Mouse (Mus musculus) activated CD4-positive, CD25-positive, alpha-beta regulatory T cell, adult 4 months (primary cell): ENCODE measurements around the gene Glp2r. TPM values are rescaled to one million over a fixed set of nuclear protein-coding genes. Genes with fewer than 3 reads are reported as not detected.

Experiments
- ATAC-seq: one replicate; pipeline ENCODE4 v1.8.0; 2017
- polyA plus RNA-seq, 2 experiments: library from polyadenylated mRNA; unstranded; fragments of 100-300 nt; shearing (Covaris generic); gene quantifications; one replicate each; pipeline ENCODE4 v1.2.1; 2017

Gene Glp2r
- polyA plus RNA-seq, 2 experiments from 2014 or later, result not detected

DNA sequence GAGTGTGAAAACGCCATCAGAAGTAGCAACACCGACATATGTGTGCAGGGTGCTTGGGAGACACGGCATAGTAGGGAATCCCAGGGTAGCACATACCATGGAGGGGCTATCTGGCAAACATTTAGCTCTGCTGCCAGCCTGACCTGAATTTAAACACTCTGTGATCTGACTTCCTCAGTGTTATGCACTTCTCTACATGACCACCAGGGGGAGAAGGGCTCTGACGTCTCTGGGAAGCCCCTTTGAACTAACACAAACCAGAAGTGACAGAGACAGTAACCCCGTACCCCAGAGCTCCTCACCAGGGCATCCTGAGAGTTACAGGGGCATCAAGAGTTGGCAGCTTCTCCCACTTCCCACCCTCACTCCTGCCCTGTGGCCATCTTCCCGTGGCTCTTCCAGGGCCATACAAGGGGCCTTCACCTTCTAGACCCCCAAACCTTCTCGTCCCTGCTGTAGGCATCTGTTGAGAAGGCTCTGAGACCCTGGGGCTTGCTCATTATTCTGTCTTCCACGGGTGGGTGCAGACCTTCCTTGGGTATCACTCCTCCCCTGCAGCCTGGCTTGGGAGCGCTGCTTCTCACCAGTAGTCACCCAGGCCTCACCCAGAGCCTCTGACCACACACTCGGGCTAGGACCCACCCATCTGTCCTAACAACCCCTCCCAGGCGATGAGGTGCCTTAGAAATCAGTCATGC lies 113.1 kb downstream of the Glp2r start:
- ATAC-seq, result no peak

DNA sequence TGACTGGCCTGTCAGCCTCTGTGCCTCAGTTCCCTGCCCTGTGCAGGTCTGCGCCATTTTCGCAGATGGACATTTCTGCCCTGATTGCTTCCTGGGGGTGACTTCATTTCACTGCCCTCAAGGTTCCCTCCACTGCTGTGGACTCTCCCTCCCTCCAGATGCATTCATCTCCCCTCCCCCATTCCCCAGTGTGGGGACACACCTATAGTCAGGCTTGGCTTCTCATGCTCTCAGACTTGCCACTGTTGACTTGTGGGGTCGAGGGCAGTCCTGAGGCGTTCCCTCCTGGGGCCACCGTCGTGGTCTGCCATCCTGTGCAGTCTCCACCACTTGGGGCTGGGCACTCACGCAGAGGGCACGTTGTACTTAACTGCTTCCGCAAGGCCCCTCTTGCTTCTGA lies 114.1 kb downstream of the Glp2r start:
- no peak for ATAC-seq

DNA sequence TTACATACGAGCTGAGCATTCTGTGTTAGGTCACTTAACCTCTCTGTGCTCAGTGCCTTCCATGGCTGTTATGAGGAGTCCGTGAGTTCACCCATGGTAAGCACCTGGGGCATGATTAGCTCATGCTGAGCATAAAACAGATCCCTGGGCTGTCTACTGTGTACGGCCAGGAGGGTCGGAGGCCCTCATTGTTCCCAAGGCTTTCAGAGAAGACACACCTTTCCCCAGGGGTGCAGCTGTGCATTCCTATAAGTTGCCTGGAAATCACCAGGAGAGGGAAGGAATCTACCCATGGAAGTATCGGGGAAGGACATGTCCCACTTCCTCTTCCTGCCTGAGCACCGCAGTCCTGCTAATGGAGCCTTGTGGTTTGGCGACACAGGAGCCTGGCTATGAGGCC lies 114.6 kb downstream of the Glp2r start:
- ATAC-seq, result no peak

DNA sequence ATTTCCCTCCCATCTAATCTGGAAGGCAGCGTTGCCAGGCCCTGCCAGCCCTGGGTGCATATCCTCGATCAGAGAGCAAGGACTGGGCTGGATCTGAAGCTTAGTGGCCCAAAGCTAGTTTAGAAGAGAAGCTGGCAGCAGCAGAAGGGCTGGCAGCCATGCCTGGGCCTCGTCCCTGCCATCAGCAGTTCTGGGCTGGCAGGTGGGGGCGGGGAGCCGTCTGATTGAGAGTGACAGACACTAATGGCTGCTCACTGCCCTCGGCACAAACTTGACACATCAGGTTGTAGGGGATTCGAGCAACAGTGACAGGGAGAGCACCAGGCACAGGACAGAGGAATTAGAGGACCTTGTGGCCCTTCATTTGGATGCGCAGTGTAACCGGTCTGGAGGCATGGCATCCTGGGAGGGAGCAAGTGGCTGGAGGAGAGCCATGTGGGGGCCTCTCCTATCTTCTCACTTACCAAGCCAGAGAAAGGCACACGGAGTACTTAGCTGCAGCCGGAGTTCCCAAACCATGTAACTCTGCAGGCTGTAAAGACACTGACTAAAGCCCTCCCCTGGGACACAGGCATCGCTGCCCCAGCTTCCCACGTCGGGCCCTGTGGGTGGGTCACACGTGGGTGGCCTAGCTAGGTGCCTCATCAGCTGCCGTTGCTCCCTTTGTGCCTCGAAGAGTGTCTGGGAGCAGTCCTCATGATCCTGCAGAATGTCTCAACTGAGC lies 115.6 kb downstream of the Glp2r start:
- ATAC-seq, result no peak

DNA sequence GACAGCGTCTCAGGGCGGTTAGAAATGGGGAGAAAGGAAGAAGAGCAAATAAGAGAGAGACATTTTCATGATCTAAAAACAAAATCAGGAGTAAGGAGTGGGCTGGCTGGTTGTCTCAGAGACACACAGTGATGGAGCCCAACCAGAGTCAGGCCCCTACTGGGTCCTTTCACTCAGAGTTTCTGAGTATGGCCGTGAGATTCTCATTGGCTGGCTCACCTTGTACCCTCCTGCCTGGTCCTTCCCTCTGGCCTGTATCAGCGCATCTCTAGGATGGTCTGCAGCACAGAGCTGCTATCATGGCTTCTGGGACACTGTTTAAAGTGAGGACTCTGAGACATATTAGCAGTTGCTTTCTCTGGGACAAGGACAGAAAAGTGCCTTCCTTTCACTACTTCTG lies 116.4 kb downstream of the Glp2r start:
- no peak for ATAC-seq

DNA sequence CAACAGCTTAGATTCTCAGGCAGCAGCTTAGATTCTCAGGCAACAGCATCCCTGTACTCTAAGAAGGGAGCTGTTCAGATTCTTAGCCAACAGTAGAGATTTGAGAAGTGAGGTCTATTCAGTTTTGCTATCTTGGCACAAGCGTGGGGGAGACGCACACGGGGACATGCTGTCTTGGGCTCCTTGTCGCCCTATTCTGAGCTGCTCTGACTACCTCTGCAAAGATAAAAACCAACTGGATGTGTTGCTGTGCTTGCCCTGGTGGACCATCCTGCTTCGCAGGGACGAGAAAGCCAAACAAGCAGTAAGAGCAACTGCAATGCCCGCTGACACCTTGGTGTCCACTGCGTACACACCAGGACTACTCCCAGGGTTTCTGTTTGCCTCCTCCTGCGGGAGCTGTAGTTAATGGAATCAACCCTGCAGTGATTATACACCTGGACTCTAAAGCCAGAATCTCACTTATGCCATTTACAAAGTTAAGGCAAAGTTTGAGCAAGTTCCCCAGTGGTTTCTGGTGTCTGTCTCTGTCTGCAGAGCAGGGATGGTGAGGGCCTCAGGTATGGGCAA lies 117.3 kb downstream of the Glp2r start:
- ATAC-seq, result no peak

DNA sequence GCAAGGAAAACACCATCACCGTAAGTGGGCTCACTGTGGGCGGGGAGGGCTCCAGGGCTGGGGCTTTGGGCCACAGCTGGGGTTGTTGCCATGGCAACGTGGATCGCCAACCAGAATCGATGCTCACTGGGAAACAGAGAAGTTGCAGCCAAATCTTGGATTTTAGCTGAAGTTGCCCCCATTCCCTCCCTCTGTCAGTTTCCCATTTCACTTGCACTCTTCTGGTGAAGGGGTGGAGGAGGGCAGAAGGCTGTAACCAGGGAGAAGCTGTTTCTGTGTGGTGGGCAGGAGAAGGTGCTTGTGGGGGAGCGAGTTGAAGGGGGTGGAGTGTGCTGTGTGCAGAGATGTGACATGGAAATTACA lies 118.1 kb downstream of the Glp2r start:
- ATAC-seq, result no peak

DNA sequence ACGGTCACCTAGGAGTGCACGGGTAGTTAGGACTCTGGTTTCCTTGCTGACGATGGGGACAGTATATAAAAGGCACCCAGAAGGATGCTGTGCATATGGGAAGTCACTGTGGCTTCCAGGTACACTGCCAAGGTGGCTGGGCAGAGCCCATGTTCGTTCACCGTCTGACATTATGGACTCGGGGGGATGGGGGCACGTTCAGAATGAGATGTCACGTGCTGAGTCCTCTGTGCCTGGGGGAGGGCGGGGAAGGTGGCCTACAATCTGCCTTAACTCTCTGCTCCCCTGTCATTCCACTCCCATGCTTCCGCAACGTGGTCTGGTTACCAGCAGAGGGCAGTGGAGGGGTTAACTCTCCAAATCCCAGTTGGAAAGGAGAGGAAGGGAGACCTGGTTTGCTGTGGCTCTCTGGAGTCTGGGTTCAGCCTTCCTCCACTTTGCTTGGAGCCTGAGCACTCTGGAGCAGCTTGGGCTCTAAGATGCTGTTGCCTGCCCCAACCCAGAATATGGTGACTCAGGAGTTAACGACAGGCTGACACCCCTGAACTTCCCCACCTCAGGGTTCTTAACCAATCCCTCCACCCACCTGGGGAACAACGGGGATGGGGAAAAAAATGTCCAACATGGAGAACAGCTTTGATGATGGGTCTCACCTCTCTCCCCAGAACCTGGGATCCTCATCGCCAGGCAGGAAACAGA lies 118.6 kb downstream of the Glp2r start:
- ATAC-seq, result no peak

DNA sequence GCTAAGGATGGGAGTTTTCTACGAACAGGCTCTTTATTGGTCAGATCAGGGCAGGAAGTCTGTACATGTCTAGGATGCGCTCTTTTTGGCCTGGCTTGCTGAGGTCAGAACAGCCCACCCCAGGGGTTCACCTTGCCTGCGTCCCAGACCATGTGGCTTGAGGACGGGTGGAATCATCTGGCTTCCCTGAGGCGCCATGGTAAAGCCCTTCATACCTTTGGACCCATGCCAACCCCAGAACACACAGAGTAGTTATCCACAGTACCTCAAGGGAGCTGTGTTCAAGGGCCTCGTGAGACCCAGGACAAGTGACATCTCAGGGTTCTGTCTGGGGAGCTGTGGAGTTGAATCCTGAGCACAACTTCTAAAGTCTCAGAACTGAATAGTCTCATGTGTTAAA lies 119.2 kb downstream of the Glp2r start:
- ATAC-seq, result no peak

DNA sequence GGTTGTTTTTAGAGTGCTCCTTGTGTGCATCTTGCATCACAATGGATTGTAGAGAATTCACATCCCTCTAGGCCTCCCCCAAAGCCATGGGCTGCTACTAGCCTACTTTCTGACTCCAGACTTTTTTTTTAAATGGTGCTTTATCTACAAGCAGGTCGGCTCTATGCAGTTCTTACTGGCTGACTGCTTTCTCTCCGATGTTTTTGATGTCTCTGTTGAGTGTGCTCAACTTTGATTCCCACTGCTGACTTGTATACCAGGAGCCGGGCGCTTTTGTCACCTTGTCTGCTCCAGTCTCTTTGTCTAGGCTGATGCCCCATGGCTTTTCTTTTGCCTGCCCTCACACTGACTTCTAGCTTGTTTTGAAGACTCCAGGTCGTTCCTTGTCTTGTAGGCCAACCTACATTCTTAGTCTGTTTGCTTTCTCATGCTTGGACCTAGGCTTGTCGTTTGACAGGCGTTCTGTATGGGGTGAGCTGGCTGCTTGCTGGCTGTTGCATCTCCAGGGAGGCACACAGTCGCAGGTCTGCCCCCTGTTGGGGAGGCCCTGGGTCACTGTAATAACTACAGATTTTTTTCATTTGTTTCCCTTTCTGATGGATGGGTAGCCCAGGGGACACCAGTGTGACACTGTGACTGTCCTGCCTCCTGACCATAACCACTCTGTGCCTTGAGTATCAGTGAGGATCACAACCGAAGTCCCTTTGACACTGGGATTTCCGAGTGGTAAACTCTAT lies 120.8 kb downstream of the Glp2r start:
- no peak for ATAC-seq

DNA sequence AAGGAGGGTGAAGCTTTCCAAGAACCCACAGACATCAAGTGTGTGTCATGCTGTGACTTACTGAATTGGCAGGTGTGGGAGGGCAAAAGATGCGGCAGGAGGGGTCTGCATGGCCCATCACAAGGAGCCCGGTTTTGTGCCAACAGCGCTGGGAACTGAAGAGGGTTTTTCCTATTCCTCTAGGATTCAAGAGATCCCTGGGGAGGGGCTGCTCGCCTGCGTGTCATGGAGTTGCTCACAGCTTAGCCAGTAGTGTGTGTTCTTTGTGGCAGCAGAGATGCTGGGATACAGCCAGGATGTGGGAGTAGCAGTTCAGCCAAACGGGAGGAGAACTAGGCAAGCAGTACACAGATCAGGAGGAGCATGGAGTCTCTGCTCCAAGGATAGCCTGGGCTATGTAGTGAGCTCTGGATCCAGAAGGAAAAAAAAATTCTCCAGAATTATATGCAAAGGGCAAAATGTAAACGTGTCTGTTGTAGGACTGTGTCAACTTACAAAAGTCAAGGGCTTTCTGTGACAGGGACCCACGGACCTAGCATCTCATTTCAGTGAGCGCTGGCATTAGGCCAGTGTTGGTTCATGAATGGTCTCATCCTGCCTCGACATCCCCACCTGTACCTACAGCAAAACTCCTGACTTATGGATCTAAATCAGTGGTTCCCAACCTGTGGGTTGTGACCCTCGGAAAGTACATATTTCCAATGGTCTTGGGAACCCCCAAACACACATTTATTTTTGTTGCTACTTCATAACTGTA lies 122.1 kb downstream of the Glp2r start:
- ATAC-seq, result no peak

DNA sequence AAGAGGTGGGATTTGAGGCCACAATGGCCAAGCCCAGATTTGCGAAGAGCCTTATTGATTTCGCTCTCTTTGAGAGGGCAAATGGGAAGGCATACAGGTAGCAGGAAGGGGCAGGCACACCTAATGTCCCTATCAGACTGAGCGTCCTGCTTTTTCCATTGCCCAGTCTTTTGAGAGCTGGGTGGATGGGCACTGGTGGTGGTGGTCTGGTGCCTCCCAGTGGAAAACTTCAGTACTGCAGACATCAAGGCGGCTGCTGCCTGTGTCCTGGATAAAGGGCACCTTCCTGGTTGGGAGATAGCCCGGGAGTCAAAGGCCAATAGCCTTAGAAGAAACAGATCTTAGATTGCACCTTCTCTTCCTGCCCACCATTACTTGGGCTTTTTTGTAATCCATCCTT lies 123.2 kb downstream of the Glp2r start:
- ATAC-seq, result no peak

DNA sequence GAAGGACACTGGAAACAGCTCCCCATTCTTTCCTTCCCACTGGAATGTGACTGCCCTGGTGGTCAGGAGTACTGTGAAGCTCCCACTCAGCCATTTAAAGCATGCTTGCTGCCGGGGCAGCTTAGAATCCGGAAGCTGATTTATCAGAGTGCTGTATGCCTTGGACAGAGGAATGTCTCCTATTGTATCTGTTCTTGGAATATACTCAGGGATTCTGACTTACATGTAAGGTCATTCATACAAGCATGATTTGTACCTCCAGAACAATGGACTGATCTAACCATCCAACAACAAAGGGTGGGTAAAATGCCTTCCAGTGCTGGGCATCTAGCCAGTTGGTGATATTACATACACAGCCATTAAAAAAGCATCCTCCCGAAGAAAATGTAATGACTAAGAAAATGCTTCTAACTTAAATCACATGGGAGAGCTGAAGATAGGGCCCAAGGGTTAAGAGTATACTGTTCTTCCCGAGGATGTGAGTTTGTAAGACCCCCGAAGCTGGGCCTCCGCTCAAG lies 126.3 kb downstream of the Glp2r start:
- ATAC-seq, result no peak

DNA sequence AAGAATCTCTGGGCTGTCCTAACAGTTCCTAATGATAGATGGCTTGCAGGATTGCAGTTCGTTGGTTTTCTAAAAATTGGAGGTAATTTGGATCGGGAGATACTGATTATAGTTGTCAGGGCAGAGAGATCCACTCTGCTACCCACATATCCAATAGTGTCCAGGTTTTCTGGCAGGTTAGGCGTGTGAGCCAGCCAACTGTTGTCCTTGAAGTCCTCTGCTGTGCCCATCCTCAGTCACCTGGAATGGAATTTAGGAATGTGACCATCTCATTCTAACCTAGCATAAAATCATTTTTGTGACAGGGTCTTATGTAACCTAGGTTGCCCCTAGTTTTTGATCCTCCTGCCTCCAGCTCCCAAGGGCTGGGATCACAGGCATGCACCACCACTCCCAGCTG lies 127.5 kb downstream of the Glp2r start:
- ATAC-seq, result no peak

DNA sequence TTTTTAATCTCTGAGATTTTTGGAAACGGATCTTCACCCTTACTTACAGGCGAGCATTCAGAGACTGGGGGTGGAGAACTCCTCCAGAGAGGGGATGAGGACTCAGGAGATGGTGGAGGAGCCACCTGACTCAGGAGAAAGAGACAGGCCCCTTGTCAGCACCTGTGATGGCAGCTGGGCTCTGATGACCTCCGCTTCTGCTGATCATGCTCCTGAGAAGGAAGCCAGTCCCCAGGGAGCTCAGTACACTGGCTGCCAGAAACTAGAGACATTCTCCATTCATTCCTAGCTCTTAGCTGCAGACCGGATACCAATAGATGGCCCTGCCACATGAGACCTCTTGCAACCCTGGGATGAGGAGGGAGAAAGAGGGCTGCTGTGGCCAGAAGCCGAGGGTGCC lies 128.1 kb downstream of the Glp2r start:
- ATAC-seq, result no peak

DNA sequence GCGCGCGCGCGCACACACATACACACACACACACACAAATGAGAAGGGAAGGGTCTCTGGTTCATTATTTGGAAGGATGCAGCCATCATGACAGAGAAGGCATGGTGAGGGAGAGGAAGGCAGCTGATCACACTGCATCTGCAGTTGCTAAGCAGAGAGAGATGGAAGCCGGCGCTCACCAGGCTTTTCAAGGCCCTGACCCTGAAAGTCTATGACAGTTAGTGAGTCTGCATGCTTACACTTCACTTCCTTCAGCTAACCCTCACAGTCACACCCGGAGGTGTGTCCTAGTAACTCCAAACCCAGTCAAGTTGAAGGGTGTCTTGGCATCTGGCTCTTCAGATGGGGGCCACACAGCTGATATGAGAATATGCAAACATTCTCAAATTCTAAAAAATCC lies 128.5 kb downstream of the Glp2r start:
- ATAC-seq, result no peak

DNA sequence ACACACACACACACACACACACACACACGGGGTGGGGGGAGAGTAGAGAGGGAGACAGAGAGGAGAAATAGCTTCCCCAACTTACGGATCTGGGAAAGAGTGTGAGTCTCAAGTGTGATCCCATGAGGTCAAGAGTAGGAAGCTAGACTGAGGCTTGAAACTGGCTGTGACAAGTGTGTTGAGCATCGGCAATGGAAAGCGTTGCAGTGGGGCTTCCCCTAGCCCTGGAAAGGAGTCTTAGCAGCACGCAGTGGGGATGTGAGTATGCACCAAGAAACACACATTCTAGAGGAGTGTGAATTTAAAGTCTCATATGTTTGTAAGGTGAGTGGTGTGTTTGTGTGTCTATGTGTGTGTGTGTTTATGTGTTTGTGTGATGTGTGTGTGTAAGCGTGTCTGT lies 130.7 kb downstream of the Glp2r start:
- no peak for ATAC-seq

DNA sequence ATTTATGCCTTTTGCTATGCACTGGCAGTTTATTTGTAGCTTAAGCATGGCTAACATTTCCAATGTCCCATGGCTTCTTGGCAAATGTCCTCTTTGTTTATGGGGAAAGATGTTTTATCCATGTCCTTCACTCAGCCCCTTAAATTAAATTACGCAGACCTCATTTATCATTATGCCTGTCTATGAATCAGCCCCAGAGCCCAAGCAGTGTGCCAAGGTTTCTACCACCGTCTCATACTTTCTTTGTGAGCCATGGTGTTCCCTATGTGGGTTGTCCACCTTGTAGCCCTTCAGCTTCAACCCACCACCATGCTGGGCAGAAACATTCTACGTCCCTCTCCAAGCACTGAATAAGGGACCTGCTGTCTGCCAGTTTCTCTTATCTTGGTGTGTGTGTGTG lies 132.6 kb downstream of the Glp2r start:
- no peak for ATAC-seq

DNA sequence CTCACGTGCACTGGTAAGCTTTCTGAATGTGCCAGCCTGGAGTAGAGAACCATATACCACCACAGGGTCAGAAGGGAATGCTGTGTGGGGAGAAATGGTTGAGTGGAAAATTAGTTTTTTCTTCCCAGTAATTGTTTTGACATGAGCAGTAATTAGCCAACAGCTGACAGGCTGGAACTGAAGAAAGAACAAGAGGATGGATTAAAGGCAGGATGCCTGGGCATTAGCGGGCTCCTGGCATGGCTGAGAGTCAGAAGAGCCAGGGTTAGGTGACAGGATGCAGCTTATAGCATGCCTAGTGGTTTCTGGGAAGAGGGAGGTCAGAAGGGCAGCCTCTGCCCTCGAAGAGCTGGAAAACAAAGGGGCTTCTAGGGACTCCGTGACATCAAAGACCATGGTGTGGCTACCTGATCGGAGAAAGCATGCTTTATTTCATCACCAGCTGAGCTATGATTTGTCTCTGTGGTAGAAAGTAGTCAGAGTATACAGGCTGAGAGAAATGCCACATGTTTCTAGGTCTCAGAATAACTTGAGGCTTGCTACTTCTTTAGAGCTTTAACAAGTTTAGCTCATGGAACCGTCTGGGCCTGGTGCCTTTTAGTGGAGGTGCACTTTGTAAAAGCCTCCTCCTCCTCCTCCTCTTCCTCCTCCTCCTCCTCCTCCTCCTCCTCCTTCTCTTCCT lies 133.9 kb downstream of the Glp2r start:
- ATAC-seq, result no peak

DNA sequence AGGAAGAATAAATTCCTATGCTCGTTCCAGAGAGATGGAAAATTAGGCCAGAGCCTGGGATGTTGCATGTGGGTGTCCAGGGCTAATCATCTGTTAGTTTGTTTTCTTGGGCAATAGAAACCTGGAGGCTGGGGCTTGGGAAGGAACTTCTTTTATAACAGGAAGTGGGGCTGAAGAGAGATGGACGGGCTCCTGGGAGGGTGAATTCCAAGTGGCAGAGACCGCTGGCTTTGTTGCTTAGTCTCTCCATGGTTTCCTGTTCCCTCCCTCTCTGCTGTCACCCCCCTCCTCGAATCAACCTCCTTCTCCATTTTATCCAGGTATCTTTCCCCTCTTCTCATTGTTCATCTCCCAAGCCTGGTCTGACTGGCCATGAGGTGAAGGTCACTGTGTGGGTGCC lies 134.8 kb downstream of the Glp2r start:
- ATAC-seq, result no peak

DNA sequence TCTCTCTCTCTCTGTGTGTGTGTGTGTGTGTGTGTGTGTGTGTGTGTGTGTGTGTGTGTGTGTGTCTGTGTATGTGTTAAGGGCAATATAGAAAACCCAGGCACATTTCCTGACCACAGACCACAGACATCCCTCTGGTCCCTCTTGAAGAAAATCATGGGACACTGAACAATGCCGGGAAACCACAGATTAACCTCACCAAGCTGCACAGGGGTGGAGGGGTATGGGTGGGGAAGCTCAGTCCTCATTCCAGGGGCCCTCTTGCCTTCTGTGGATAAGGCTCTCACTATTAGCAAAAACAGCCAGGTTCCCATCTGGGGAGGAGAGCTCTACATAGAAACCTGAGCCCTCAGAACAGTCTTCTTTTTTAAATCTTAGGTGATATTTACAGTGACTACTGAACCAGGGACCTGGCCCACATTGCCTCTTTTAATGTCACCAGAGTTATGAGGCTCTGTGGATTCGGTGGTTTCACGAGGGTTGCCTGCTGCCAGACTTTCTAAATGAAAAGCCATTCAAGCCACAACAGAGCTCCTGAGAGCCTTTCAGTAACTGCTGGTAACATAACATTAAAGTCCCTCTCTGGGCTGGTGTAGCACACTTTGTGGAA lies 137.2 kb downstream of the Glp2r start:
- no peak for ATAC-seq
